Mouse (Mus musculus): Measurements from ENCODE around the gene Tenm3.

GRCm38 (mm10) chr8:48779194-48779593, 64.6 kb downstream of the Tenm3 start:
- TF ChIP-seq CTCF (IDR thresholded peaks at IDR 0.05; ENCODE audit: control insufficient read depth, insufficient read depth, insufficient read length), result no peak
- no peak for TF ChIP-seq MAX (IDR thresholded peaks at IDR 0.05)
- TF ChIP-seq MYOD1 (IDR thresholded peaks at IDR 0.05; ENCODE audit: control insufficient read depth, insufficient read length, low read depth), result no peak
- TF ChIP-seq FOSL1 (IDR thresholded peaks at IDR 0.05; ENCODE audit: insufficient read depth, low read length, poor library complexity, severe bottlenecking), result no peak
- TF ChIP-seq MYOG (IDR thresholded peaks at IDR 0.05; ENCODE audit: control insufficient read depth, extremely low read depth, insufficient read length), result no peak
- TF ChIP-seq CEBPB (IDR thresholded peaks at IDR 0.05; ENCODE audit: low read depth), result no peak
- TF ChIP-seq USF1 (IDR thresholded peaks at IDR 0.05; ENCODE audit: low read depth), result no peak
